Mouse (Mus musculus): Measurements from ENCODE around the gene Lrrc41. TPM values are rescaled to one million over a fixed set of nuclear protein-coding genes. Genes with fewer than 3 reads are reported as not detected.
A peak's percentile ranks its signal among the peaks of the same experiment; 100 is the strongest.

The Lrrc41 gene
- polyA plus RNA-seq, 1 experiment from 2014 or later = 70.9 TPM

DNA sequence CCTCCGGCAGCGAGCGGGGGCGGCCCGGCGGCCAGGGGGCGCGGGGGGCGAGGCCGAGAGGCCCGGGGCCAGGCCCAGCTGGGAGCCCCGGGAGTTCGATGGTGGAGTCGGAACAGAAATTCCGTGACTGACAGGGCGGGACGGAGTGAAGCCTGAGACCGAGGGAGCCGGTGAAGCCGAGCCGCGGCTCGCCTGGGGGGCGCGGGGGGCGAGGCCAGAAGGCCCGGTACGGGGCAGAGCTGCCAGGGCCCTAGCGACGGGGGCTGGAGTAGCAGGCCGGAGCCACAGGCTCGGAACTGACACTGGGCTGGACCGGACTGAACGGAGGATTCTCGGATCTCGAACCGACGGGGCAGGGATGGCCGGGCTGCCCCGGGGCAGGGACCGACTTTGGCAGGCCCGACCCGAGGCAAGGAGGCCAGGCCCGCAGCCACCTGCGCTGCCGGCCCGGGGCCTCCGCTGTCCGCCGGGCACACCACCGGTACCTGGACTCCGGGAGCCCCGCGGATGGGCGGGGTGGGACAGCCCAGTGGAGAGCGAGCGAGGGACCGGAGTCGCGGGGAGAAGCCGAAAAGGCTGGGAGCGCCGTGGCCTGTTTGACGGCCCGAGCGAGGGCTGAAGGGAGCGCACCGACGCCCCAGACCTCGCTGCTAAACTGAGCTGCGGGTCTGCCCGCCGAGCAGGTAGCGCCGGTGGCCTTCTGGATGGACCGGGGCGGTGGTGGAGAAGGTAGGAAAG lies 731 bp downstream of the Lrrc41 start:
- H3K4me3 ChIP-seq (ENCODE audit: low read length) = peak overlapping the region; percentile 100
- H3K9ac ChIP-seq (ENCODE audit: low read length) = peak overlapping the region; percentile 99
- H3K4me1 ChIP-seq (replicated peaks; ENCODE audit: control insufficient read depth, insufficient read depth, low read length) = peaks cover 22% of the 10 kb centered on the region
- H3K27me3 ChIP-seq (ENCODE audit: control insufficient read depth, insufficient read depth, low read depth, low read length) = no peaks in the 10 kb centered on the region
- peaks cover 8% of the 10 kb centered on the region for H3K36me3 ChIP-seq (ENCODE audit: control insufficient read depth, insufficient read depth, low read length)
- ATAC-seq (ENCODE audit: low read depth) = peak; percentile 76
- H3K4me2 ChIP-seq (ENCODE audit: low read depth, low read length) = peak overlapping the region; percentile 77
- H3K9me3 ChIP-seq (ENCODE audit: control insufficient read depth, low read length) = no peaks in the 10 kb centered on the region
- peak overlapping the region; percentile 97 for H3K27ac ChIP-seq (ENCODE audit: low read length)
- WGBS = under 1% methylated on average over 66 of the region's 77 CpGs

DNA sequence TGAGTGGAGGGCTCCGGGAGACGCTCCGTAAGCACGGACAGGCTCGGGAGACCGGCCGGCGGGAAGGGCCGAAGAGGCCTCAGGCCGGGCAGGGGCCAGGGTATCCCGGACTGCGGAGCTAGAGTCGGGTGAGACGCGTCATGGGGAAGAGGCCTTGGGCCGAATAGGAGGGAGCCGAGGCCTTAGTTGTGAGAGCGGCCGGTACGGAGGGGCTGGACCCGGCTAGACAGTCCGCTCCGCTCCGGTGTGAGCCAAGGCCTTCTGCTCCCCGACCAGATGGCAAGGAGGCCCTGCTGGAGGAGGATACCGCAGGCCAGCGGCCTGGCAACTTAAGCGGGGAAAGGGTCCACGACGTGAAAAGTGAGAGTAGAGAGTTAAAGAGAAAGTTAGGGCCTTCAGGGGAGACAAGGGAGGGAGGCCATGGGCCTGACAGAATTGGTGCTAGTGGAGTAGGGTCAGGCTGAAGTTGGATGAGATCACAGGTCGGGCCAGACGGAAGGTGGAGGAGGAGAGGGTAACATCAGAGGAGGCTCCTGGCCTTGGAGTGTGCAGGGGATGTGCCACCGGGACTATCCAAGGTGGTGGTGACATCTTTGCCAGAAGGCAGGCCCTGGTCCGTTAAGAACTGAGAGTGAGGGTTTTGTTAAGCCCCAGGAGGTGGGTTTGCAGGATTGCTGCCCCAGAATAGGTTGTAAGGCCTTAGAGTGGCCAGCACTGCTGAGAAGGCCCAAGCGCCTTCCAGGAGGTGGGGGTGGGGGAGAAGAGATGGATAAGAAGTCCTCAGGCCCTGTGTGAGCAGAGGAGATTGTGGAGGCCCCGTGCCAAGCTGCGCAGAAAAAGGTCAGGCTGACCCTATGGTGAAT lies 1.5 kb downstream of the Lrrc41 start:
- WGBS = 2% methylated on average over 37 of the region's 37 CpGs
- no peaks in the 10 kb centered on the region for H3K9me3 ChIP-seq (ENCODE audit: control insufficient read depth, low read length)
- peak overlapping the region; percentile 100 for H3K4me3 ChIP-seq (ENCODE audit: low read length)
- peaks cover 22% of the 10 kb centered on the region for H3K4me1 ChIP-seq (replicated peaks; ENCODE audit: control insufficient read depth, insufficient read depth, low read length)
- H3K4me2 ChIP-seq (ENCODE audit: low read depth, low read length) = peak overlapping the region; percentile 77
- peak overlapping the region; percentile 97 for H3K27ac ChIP-seq (ENCODE audit: low read length)
- peak; percentile 8 for ATAC-seq (ENCODE audit: low read depth)
- no peaks in the 10 kb centered on the region for H3K27me3 ChIP-seq (ENCODE audit: control insufficient read depth, insufficient read depth, low read depth, low read length)
- peaks cover 12% of the 10 kb centered on the region for H3K36me3 ChIP-seq (ENCODE audit: control insufficient read depth, insufficient read depth, low read length)
- H3K9ac ChIP-seq (ENCODE audit: low read length) = peak overlapping the region; percentile 99

DNA sequence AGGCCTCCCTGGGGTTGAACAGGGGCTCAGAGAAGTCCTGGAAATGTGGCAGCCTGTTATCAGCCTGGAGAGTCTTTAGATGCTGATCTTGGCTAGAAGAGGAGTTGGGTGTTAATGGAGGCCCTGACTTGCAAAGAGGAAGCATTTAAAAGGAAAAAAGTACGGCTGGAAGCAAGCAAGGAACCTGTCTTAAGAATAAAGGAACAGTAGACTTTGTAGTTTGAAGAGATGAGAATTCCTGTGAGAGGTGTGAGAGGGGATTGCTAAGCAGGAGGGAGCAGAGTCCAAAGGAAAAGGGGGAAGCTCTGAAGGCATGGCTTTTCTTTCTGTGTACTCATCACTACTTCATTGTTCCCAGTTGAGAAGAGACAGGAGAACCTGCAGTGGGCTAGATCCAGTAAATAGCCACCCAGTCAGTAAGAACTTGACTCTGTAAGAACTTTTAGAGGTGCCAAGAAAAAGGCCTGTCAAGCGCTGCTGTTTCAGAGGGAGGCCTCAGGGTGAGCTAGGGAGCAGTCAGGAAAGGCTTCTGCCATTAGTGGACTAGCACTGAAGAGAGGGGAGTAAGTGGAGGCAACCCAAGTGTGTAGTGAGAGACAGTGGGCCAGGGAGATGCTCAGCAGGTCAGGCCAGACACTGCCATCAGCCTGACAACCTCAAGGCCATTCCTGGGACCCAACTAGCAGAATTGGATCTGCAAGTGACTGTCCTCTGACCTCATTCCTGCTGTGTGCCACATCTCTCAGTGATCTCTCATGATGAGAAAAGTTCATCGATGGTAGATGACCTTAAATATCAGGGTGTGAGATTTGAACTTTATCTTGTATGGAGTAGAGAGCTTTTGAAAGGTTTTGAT lies 2.4 kb downstream of the Lrrc41 start:
- peaks cover 12% of the 10 kb centered on the region for H3K36me3 ChIP-seq (ENCODE audit: control insufficient read depth, insufficient read depth, low read length)
- H3K4me2 ChIP-seq (ENCODE audit: low read depth, low read length) = peak overlapping the region; percentile 77
- peak overlapping the region; percentile 99 for H3K9ac ChIP-seq (ENCODE audit: low read length)
- H3K4me3 ChIP-seq (ENCODE audit: low read length) = peak overlapping the region; percentile 100
- H3K27me3 ChIP-seq (ENCODE audit: control insufficient read depth, insufficient read depth, low read depth, low read length) = no peaks in the 10 kb centered on the region
- WGBS = 49% methylated on average over 3 of the region's 3 CpGs
- H3K27ac ChIP-seq (ENCODE audit: low read length) = peak overlapping the region; percentile 97
- H3K4me1 ChIP-seq (replicated peaks; ENCODE audit: control insufficient read depth, insufficient read depth, low read length) = peaks cover 22% of the 10 kb centered on the region
- H3K9me3 ChIP-seq (ENCODE audit: control insufficient read depth, low read length) = no peaks in the 10 kb centered on the region
- ATAC-seq (ENCODE audit: low read depth) = no peak

DNA sequence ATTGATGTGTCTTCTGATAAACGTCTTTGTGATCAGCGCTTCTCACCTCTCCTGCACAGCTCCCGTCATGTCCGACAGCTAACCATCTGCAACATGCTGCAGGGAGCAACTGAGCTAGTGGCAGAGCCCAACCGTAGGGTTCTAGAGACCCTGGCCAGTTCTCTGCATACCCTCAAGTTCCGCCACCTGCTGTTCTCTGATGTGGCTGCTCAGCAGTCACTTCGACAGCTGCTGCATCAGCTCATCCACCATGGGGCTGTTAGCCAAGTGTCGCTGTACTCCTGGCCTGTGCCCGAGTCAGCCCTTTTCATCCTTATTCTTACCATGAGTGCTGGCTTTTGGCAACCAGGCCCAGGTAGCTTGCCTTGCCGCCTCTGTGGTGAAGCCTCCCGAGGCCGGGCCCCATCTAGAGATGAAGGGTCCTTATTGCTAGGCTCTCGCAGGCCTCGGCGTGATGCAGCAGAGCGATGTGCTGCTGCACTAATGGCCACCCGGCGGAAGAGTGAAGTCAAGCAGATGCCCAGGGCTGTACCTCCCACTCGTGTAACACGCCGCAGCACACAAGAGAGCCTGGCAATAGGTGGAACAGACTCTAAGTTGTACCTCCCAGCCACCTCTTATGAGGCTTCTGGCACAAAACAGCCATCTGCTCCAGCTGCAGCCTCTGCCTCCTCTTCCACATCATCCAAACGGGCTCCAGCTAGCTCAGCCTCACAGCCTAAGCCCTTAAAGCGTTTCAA lies 13.6 kb downstream of the Lrrc41 start:
- H3K4me3 ChIP-seq (ENCODE audit: low read length) = no peak overlapping the region
- H3K36me3 ChIP-seq (ENCODE audit: control insufficient read depth, insufficient read depth, low read length) = peaks cover 55% of the 10 kb centered on the region
- H3K27ac ChIP-seq (ENCODE audit: low read length) = no peak overlapping the region
- no peak overlapping the region for H3K4me2 ChIP-seq (ENCODE audit: low read depth, low read length)
- 85% methylated on average over 23 of the region's 23 CpGs for WGBS
- ATAC-seq (ENCODE audit: low read depth) = no peak
- H3K9me3 ChIP-seq (ENCODE audit: control insufficient read depth, low read length) = no peaks in the 10 kb centered on the region
- H3K27me3 ChIP-seq (ENCODE audit: control insufficient read depth, insufficient read depth, low read depth, low read length) = no peaks in the 10 kb centered on the region
- no peaks in the 10 kb centered on the region for H3K4me1 ChIP-seq (replicated peaks; ENCODE audit: control insufficient read depth, insufficient read depth, low read length)
- no peak overlapping the region for H3K9ac ChIP-seq (ENCODE audit: low read length)

DNA sequence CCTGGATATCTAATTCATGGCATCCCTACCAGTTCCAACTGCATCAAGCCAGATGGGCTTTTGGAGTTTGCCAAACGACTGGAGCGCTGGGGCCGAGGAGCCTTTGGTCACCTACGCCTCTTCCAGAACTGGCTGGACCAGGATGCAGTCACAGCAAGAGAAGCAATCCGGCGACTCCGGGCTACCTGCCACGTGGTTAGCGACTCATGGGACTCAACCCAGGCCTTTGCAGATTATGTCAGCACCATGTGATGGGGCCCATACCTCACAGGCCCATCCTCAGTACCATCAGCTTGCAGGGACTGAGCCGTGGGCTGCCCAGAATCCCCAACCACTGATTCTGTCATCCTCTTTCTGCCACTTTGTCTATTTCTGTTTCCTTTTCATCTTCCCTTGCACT lies 21.2 kb downstream of the Lrrc41 start:
- Histone ChIP-seq H3K9ac (ENCODE audit: low read length) (no peak overlapping the region), H3K36me3 (ENCODE audit: control insufficient read depth, insufficient read depth, low read length) (peaks cover 65% of the 10 kb centered on the region), H3K9me3 (ENCODE audit: control insufficient read depth, low read length) (no peaks in the 10 kb centered on the region), H3K4me1 (replicated peaks; ENCODE audit: control insufficient read depth, insufficient read depth, low read length) (no peaks in the 10 kb centered on the region), H3K4me3 (ENCODE audit: low read length) (no peak overlapping the region), H3K27ac (ENCODE audit: low read length) (no peak overlapping the region), H3K4me2 (ENCODE audit: low read depth, low read length) (no peak overlapping the region), H3K27me3 (ENCODE audit: control insufficient read depth, insufficient read depth, low read depth, low read length) (no peaks in the 10 kb centered on the region)
- no peak for ATAC-seq (ENCODE audit: low read depth)
- WGBS = 85% methylated on average over 10 of the region's 10 CpGs

DNA sequence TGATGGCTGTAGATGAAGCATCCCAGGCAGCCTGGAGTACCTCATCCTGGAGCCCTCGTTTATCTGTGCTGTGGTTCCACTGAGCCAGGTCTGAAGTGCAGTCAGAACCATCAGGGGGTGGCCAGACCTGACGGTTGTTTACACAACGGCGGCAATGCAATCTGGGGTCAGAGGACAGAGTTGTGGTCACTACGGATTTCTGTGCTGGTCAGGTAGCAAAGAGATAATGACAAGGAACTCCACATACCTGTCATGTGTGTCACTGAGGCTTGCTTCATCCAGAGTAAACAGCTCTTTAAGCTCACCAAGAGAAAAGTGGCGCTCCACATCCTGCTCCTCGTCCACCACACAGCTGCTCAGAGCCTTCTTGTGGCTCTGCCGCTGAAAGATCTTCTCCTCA lies 22.1 kb downstream of the Lrrc41 start:
- 60% methylated on average over 8 of the region's 8 CpGs for WGBS
- no peak overlapping the region for H3K4me3 ChIP-seq (ENCODE audit: low read length)
- no peak for ATAC-seq (ENCODE audit: low read depth)
- H3K9me3 ChIP-seq (ENCODE audit: control insufficient read depth, low read length) = no peaks in the 10 kb centered on the region
- no peak overlapping the region for H3K4me2 ChIP-seq (ENCODE audit: low read depth, low read length)
- no peaks in the 10 kb centered on the region for H3K27me3 ChIP-seq (ENCODE audit: control insufficient read depth, insufficient read depth, low read depth, low read length)
- H3K9ac ChIP-seq (ENCODE audit: low read length) = no peak overlapping the region
- H3K36me3 ChIP-seq (ENCODE audit: control insufficient read depth, insufficient read depth, low read length) = peaks cover 59% of the 10 kb centered on the region
- H3K4me1 ChIP-seq (replicated peaks; ENCODE audit: control insufficient read depth, insufficient read depth, low read length) = no peaks in the 10 kb centered on the region
- H3K27ac ChIP-seq (ENCODE audit: low read length) = no peak overlapping the region

DNA sequence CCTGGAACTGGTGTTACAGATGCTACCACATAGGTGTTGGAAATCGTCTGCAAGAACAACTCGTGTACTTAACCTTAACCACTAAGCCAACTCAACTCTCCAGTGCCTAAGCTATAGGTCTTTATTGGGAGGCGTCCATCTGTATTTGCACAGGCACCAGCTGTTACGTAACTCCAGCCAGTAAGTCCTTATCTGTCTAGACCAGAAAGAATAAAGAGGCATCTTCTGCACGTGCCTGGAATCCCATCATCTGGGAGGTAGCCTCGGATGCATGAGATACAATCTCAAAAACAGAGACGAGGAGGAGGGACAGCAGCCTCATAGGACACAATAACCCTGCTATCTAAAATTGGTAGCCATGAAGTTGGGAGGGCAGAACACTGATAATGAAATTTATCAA lies 25.9 kb downstream of the Lrrc41 start:
- Histone ChIP-seq H3K36me3 (ENCODE audit: control insufficient read depth, insufficient read depth, low read length) (peaks cover 37% of the 10 kb centered on the region), H3K4me1 (replicated peaks; ENCODE audit: control insufficient read depth, insufficient read depth, low read length) (no peaks in the 10 kb centered on the region), H3K27ac (ENCODE audit: low read length) (no peak overlapping the region), H3K9ac (ENCODE audit: low read length) (no peak overlapping the region), H3K27me3 (ENCODE audit: control insufficient read depth, insufficient read depth, low read depth, low read length) (no peaks in the 10 kb centered on the region), H3K9me3 (ENCODE audit: control insufficient read depth, low read length) (no peaks in the 10 kb centered on the region), H3K4me2 (ENCODE audit: low read depth, low read length) (no peak overlapping the region), H3K4me3 (ENCODE audit: low read length) (no peak overlapping the region)
- WGBS = 68% methylated on average over 7 of the region's 7 CpGs
- ATAC-seq (ENCODE audit: low read depth) = no peak

DNA sequence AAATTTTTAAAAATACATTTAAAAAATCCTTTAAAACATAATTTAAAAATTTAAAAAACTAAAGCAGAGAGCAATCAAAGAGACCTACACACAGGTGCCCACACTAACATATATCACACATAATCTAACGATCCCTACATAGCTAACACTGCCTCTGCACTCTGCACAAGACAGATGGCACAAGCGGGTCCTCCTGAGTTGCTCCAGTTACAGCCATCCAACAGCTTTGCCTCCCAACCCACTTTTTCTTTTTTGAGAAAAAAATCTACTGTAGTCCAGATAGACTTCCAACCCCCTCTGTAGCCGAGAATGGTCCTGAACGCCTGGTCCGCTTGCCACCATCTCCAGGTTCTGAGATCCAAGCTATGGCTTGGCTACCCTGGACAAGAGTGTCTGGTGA lies 30.2 kb downstream of the Lrrc41 start:
- no peak overlapping the region for H3K9ac ChIP-seq (ENCODE audit: low read length)
- no peaks in the 10 kb centered on the region for H3K27me3 ChIP-seq (ENCODE audit: control insufficient read depth, insufficient read depth, low read depth, low read length)
- no peaks in the 10 kb centered on the region for H3K4me1 ChIP-seq (replicated peaks; ENCODE audit: control insufficient read depth, insufficient read depth, low read length)
- H3K4me2 ChIP-seq (ENCODE audit: low read depth, low read length) = no peak overlapping the region
- no peak overlapping the region for H3K4me3 ChIP-seq (ENCODE audit: low read length)
- H3K9me3 ChIP-seq (ENCODE audit: control insufficient read depth, low read length) = no peaks in the 10 kb centered on the region
- H3K27ac ChIP-seq (ENCODE audit: low read length) = no peak overlapping the region
- peaks cover 18% of the 10 kb centered on the region for H3K36me3 ChIP-seq (ENCODE audit: control insufficient read depth, insufficient read depth, low read length)
- no peak for ATAC-seq (ENCODE audit: low read depth)
- WGBS = 93% methylated on average over 5 of the region's 5 CpGs
